Mouse (Mus musculus) thymus, adult 2 months (tissue): ENCODE measurements around the gene Slc35e2. TPM values are rescaled to one million over a fixed set of nuclear protein-coding genes. Genes with fewer than 3 reads are reported as not detected.
"Not testable (repeated sequence)": the region's sequence is repeated elsewhere in the genome, so short reads cannot be mapped to it uniquely, and the experiment has no call there.

Source experiments
- DNase-seq: peaks from one replicate; pipeline ENCODE4 v3.0.0; 2021
- H3K27ac ChIP-seq: fragments of 200-500 bp; 2 replicates; pipeline ENCODE4 v1.5.1; 2012; ENCODE audit warnings: low read length, control low read depth; ENCODE audit not compliant: control insufficient read depth, insufficient read depth
- H3K27me3 ChIP-seq: fragments of 200-500 bp; 2 replicates; pipeline ENCODE4 v1.6.1; 2012; ENCODE audit warnings: mild to moderate bottlenecking, low read length, moderate library complexity, mixed read lengths; ENCODE audit not compliant: control insufficient read depth, insufficient read depth
- H3K36me3 ChIP-seq: fragments of 200-500 bp; 2 replicates; pipeline ENCODE4 v1.6.1; 2012; ENCODE audit warnings: mild to moderate bottlenecking, low read length, moderate library complexity; ENCODE audit not compliant: control insufficient read depth, insufficient read depth
- H3K4me1 ChIP-seq: fragments of 200-500 bp; replicated peaks from 2 replicates; pipeline ENCODE4 v1.6.1; 2012; ENCODE audit warnings: low read length; ENCODE audit not compliant: control insufficient read depth, insufficient read depth
- H3K4me3 ChIP-seq: fragments of 200-500 bp; 2 replicates; pipeline ENCODE4 v1.5.1; 2012; ENCODE audit warnings: mild to moderate bottlenecking, low read length, control low read depth, moderate library complexity; ENCODE audit not compliant: control insufficient read depth, insufficient read depth
- CTCF ChIP-seq: fragments of 200-500 bp; IDR thresholded peaks from 2 replicates; pipeline ENCODE4 v1.5.1; 2012; ENCODE audit warnings: mild to moderate bottlenecking, control low read depth, low read length, moderate library complexity, borderline replicate concordance; ENCODE audit not compliant: control insufficient read depth, poor library complexity, insufficient read depth; ENCODE audit errors: extremely low read depth
- POLR2A ChIP-seq: fragments of 200-500 bp; IDR thresholded peaks from 2 replicates; pipeline ENCODE4 v1.6.1; 2012; ENCODE audit warnings: mild to moderate bottlenecking, low read length, control low read depth, moderate library complexity; ENCODE audit not compliant: control insufficient read depth, poor library complexity, insufficient read depth; ENCODE audit errors: extremely low read depth
- WGBS: fragments of 180-500 bp; shearing (Covaris S2); methylation state at CpG from one replicate; pipeline ENCODE4 v1.1.7; 2018; 5-methylcytosine and 5-hydroxymethylcytosine counted together
- polyA plus RNA-seq: library from polyadenylated mRNA; depleted of rRNA; stranded (reverse); fragments of >200 nt; gene quantifications from 2 replicates; pipeline ENCODE4 v1.2.3, GENCODE M21; 2012

Gene Slc35e2
- polyA plus RNA-seq, 1 experiment = 17.1 TPM

DNA sequence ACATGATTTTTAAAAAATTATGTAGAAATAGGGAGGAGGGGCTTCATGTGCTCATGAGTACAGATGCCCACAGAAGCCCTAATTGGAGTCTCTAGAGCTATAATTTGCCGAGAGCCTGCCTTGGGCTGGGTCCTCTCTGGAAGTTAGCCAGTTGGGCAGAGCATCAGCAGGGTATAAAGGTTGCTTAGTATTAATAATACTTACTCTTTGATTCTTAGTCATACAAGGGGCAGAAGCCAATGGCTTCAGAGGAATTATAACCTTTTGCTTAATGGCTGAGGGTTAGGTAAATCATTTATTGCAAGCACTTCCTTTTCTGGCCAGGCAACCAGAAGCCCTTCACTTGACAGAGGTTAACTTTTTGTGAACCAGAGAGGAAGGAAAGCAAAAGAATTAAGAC, 42.3 kb downstream of the Slc35e2 start:
- Histone ChIP-seq H3K27ac (no peak overlapping the region), H3K36me3 (peaks cover 74% of the 10 kb centered on the region)

DNA sequence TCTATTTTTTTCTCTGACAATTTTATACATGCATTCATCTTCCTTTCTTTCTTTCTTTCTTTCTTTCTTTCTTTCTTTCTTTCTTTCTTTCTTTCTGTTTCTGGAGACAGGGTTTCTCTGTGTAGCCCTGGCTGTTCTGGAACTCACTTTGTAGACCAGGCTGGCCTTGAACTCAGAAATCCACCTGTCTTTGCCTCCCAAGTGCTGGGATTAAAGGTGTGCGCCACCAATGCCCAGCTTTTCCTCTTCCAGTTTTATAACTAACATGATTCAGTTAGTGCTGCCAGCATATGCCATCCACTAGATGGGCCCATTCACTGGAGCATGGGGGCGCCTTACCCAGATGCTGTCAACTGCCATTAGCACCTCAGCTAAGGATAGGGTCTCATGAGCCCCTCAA, 44.1 kb downstream of the Slc35e2 start, which contains the start of gene Gm10563:
TSS of gene Gm10563 (minus strand) at position 101 of the 400 bp plus-strand sequence.
- peaks cover 81% of the 10 kb centered on the region for H3K36me3 ChIP-seq
- H3K27me3 ChIP-seq, H3K4me1 ChIP-seq, H3K4me3 ChIP-seq, H3K27ac ChIP-seq, DNase-seq: not testable (repeated sequence)
- WGBS = 98% methylated on average over 2 of the region's 2 CpGs

More for the DNA sequence above, 42.3 kb downstream of the Slc35e2 start:
- H3K4me3 ChIP-seq = no peak overlapping the region
- DNase-seq = no peak
- no peaks in the 10 kb centered on the region for H3K27me3 ChIP-seq
- 97% methylated on average over 1 of the region's 1 CpGs for WGBS
- H3K4me1 ChIP-seq = no peaks in the 10 kb centered on the region
- TF ChIP-seq POLR2A = no peak
- TF ChIP-seq CTCF = no peak

DNA sequence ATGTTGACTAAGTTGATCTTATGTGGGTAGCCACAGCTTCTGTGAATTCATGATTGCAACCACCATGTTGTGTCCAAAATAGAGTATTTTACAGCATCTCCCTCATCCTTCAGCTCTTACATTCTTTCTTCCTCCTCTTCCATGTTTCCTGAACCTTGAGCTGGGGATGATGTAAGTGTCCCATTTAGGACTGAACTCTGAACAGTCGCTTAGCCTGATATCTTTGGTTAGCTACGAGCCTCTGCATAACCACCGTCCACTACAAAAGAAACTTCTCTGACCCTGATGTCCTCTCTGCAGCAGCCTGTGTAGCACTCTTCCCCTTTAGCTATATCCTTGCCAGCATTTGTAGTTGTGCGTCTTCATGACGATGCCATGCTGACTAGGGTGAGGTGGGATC, 44.5 kb downstream of the Slc35e2 start:
- no peaks in the 10 kb centered on the region for H3K4me1 ChIP-seq
- H3K4me3 ChIP-seq = no peak overlapping the region
- TF ChIP-seq POLR2A (no peak), CTCF (no peak)
- H3K27ac ChIP-seq = no peak overlapping the region
- WGBS = 99% methylated on average over 5 of the region's 5 CpGs
- no peaks in the 10 kb centered on the region for H3K27me3 ChIP-seq
- no peak for DNase-seq
- H3K36me3 ChIP-seq = peaks cover 80% of the 10 kb centered on the region

DNA sequence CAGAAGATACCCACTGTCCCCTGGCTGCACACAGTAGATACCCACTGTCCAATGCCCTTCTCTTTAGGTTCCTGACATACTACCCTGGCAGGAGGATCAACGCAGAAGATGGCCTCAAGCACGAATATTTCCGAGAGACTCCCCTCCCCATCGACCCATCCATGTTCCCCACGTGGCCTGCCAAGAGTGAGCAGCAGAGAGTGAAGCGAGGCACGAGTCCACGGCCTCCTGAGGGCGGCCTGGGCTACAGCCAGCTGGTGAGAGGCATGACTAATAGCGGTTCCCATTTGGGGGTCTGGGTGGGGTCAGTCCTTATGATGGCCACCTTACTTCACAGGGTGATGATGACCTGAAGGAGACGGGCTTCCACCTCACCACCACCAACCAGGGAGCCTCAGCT, 48.1 kb downstream of the Slc35e2 start:
- Histone ChIP-seq H3K27ac (no peak overlapping the region), H3K4me1 (peaks cover 15% of the 10 kb centered on the region), H3K4me3 (no peak overlapping the region), H3K27me3 (peaks cover 18% of the 10 kb centered on the region), H3K36me3 (peaks cover 51% of the 10 kb centered on the region)
- 96% methylated on average over 11 of the region's 11 CpGs for WGBS
- DNase-seq = no peak
- TF ChIP-seq CTCF (no peak), POLR2A (no peak)

DNA sequence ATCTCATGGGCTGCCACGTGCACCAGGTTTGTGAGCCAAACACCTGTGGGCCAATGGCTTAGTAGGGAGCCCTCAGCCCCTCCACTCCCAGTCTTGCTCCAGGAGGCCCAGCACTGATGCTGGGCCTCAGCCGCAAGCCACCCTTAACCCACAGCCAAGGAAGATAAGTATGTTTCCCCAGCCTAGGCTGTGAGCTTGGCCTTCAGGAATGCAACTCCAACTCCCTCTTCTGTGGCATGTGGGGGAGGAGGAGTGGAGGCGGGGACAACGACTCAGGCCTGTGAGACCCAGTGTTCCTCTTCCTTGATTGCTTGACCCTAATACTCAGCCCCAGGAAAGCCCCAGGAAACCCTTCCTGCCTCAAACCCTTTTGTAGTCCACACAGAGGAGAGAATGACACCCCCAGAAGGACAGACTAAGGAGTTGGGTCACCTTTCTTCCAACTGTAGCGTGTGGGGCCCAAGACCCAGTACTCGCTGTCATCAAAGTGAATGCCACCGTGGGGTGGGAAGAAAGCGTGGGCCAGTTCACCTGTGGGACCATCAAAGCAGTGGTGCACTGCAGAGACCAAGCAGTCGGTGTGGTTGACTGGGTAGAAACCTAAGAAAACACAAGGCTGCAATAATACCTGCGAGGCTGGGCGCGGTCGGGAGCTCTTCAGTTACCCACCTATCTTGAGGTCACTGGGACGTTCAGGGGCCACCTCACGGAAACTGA, 50.5 kb downstream of the Slc35e2 start:
- H3K4me1 ChIP-seq = peaks cover 24% of the 10 kb centered on the region
- no peak for DNase-seq
- peaks cover 18% of the 10 kb centered on the region for H3K27me3 ChIP-seq
- H3K4me3 ChIP-seq = no peak overlapping the region
- 74% methylated on average over 15 of the region's 15 CpGs for WGBS
- no peak overlapping the region for H3K27ac ChIP-seq
- no peak for TF ChIP-seq CTCF
- TF ChIP-seq POLR2A = no peak
- H3K36me3 ChIP-seq = peaks cover 42% of the 10 kb centered on the region

DNA sequence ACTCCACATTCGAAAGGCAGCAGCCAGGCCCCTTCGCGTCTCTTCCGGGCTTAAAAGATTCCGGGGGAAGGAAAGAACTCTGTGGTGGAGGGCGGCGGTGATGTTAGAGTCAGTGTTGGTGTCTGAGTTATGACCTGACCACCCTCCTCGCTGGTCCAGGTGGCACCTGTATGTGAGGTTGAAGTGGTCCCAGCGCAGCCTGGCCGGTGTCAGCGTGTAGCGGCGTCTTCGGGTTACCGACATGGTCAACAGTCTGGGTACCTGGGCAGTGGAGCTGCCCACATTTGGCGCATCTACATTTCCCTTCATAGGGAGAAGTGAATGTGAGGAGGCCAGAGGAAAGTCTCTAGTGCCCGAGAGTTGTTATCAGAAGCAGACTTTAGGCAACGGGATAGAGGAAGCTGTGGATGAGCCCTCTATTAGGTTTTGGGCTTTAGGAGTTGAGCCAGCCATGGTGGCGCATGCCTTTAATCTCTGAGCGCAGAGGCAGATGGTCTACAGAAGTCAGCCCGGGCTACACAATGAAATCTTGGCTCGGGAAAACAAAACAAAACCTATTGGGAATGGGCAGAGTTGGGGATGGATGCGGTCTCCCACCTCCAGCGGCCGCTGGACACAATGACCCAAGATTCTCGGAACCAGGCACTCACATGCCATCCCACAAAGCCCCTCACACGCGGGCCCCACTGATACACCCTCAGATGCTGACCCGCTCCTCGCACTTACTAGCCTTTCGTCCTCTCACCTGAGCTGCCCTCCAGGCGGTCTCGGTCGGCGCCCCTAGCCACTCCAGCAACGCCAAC, 51.3 kb downstream of the Slc35e2 start:
- H3K27ac ChIP-seq = no peak overlapping the region
- H3K4me3 ChIP-seq = no peak overlapping the region
- TF ChIP-seq POLR2A (no peak), CTCF (no peak)
- peaks cover 24% of the 10 kb centered on the region for H3K4me1 ChIP-seq
- H3K27me3 ChIP-seq = peaks cover 18% of the 10 kb centered on the region
- 42% methylated on average over 36 of the region's 36 CpGs for WGBS
- H3K36me3 ChIP-seq = peaks cover 35% of the 10 kb centered on the region
- no peak for DNase-seq
